Mouse (Mus musculus): ENCODE measurements around the gene Ppp1r21. TPM values are rescaled to one million over a fixed set of nuclear protein-coding genes. Genes with fewer than 3 reads are reported as not detected.
A peak's percentile ranks its signal among the peaks of the same experiment; 100 is the strongest.

The Ppp1r21 gene
- total and polyA plus RNA-seq, 3 experiments, result 21.5 to 30.4 (median 27.7) TPM

DNA sequence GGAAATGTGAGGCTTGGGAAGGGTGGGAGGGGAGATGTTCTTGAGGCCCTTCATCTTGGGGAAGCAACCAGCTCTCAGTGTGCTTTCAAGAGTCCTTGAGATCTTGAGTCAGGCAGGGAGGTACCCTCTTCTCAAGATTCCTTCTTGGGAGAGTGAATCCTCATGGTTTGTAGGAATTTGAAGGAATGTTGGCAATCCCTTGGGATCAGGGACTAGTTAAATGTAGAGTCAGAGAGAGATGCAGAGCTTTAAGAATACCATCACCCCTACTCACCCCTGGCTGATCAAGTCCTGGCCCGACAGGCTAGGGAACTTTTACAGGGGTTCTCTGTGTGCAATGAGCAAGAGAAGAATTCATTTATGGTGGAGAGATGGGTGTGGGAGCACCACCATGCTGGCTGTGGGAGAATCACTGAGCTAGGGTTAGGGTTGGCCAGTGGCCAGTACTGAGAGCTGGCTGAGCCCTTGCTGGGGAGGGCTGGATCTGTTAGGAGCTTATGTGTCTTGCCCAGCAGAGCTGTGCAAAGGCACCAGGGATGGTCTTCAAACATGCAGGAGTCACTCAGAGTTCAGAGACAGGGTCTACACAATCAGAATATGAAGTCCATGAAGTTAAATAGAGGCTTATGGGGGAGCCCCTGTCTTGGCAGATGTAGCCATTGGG is 85.7 kb downstream of the Ppp1r21 start:
- Histone ChIP-seq H3K79me2 (replicated peaks; ENCODE audit: control insufficient read depth, extremely low read depth, insufficient read depth, poor library complexity, severe bottlenecking) (no peaks in the 10 kb centered on the region), H3K27me3 (replicated peaks) (no peaks in the 10 kb centered on the region), H3K4me3 (replicated peaks in 1 of 3; ENCODE audit: low read depth in 2 of 3, low read length in 2 of 3, poor library complexity in 1 of 3) (no peak overlapping the region), H3K9ac (ENCODE audit: insufficient read depth, low read depth) (no peak overlapping the region), H3K4me2 (ENCODE audit: insufficient read depth, low read depth, poor library complexity, severe bottlenecking) (no peak overlapping the region), H3K9me3 (replicated peaks; ENCODE audit: low read length) (no peaks in the 10 kb centered on the region), H3K36me3 (replicated peaks in 1 of 2; ENCODE audit: control insufficient read depth in 1 of 2, insufficient read depth in 1 of 2, low read length in 1 of 2) (peaks cover 0 to 3% of the 10 kb centered on the region in 2 experiments), H3K27ac (ENCODE audit: insufficient read depth, low read depth) (no peak overlapping the region), H3K4me1 (ENCODE audit: control insufficient read depth in 1 of 2, insufficient read depth in 2 of 2) (peaks cover 5 to 40% of the 10 kb centered on the region in 2 experiments)
- DNase-seq (ENCODE audit: extremely low read depth), result no peak
- dilution Hi-C loops (cut with MboI; ENCODE audit: extremely low pct_ligation_motif_present, extremely low pct_unique_long_range_greater_than_20kb, low sequenced_read_pairs) (no loop called here), in situ Hi-C loops (cut with MboI; ENCODE audit: low pct_ligation_motif_present, low pct_unique_long_range_greater_than_20kb, low sequenced_read_pairs) (no loop called here)
- no peak for TF ChIP-seq ZMIZ1 (IDR thresholded peaks at IDR 0.05; ENCODE audit: low read depth, low read length)
- no peak for TF ChIP-seq MYC (IDR thresholded peaks at IDR 0.05; ENCODE audit: low read depth, low read length)
- no peak for TF ChIP-seq ZNF384 (IDR thresholded peaks at IDR 0.05; ENCODE audit: low read depth, low read length)
- TF ChIP-seq ZKSCAN1 (IDR thresholded peaks at IDR 0.05; ENCODE audit: borderline replicate concordance, low read depth, low read length), result no peak
- no peak for TF ChIP-seq POLR2A (IDR thresholded peaks at IDR 0.05; ENCODE audit: low read depth, low read length)
- no peak for TF ChIP-seq ETS1 (conservative IDR thresholded peaks at IDR 0.05; ENCODE audit: low read depth, low read length)
- no peak for TF ChIP-seq RAD21 (IDR thresholded peaks at IDR 0.05; ENCODE audit: low read depth, low read length)
- TF ChIP-seq EP300 (IDR thresholded peaks at IDR 0.05; ENCODE audit: low read length), result no peak
- no peak for TF ChIP-seq CHD2 (IDR thresholded peaks at IDR 0.05; ENCODE audit: low read length)
- no peak for TF ChIP-seq NRF1 (IDR thresholded peaks at IDR 0.05; ENCODE audit: low read depth, low read length)
- no peak for TF ChIP-seq MAFK (IDR thresholded peaks at IDR 0.05; ENCODE audit: insufficient replicate concordance, low read length)
- TF ChIP-seq KAT2A (IDR thresholded peaks at IDR 0.05; ENCODE audit: insufficient replicate concordance, low read length), result no peak
- no peak for TF ChIP-seq SIN3A (IDR thresholded peaks at IDR 0.05; ENCODE audit: low read length)
- TF ChIP-seq NELFE (IDR thresholded peaks at IDR 0.05; ENCODE audit: low read depth, low read length), result no peak
- no peak for TF ChIP-seq BHLHE40 (IDR thresholded peaks at IDR 0.05; ENCODE audit: low read depth, low read length)

GRCm38 (mm10) chr17:88620935-88621334 is 91.0 kb downstream of the Ppp1r21 start:
- no peak overlapping the region for H3K4me3 ChIP-seq (replicated peaks in 1 of 3; ENCODE audit: low read depth in 2 of 3, low read length in 2 of 3, poor library complexity in 1 of 3)
- no peaks in the 10 kb centered on the region for H3K79me2 ChIP-seq (replicated peaks; ENCODE audit: control insufficient read depth, extremely low read depth, insufficient read depth, poor library complexity, severe bottlenecking)
- no peak overlapping the region for H3K4me2 ChIP-seq (ENCODE audit: insufficient read depth, low read depth, poor library complexity, severe bottlenecking)
- H3K36me3 ChIP-seq (replicated peaks in 1 of 2; ENCODE audit: control insufficient read depth in 1 of 2, insufficient read depth in 1 of 2, low read length in 1 of 2), result peaks cover 0 to 7% of the 10 kb centered on the region in 2 experiments
- peaks cover 7 to 39% of the 10 kb centered on the region in 2 experiments; a peak in 3 of 4 replicates for H3K4me1 ChIP-seq (ENCODE audit: control insufficient read depth in 1 of 2, insufficient read depth in 2 of 2)
- peak; percentile 19; the same call in 1 of the 2 replicates for TF ChIP-seq CHD2 (IDR thresholded peaks at IDR 0.05; ENCODE audit: low read length)
- no peak for TF ChIP-seq ZNF384 (IDR thresholded peaks at IDR 0.05; ENCODE audit: low read depth, low read length)
- 0 out of 2 replicates have a peak, but pooled peaks have one; percentile 27 for TF ChIP-seq MAFK (IDR thresholded peaks at IDR 0.05; ENCODE audit: insufficient replicate concordance, low read length)
- TF ChIP-seq UBTF (IDR thresholded peaks at IDR 0.05; ENCODE audit: low read depth, low read length), result no peak
- TF ChIP-seq SIN3A (IDR thresholded peaks at IDR 0.05; ENCODE audit: low read length), result 0 out of 2 replicates have a peak, but pooled peaks have one; percentile 37
- peak; percentile 31; the same call in 1 of the 2 replicates for TF ChIP-seq MEF2A (IDR thresholded peaks at IDR 0.05; ENCODE audit: borderline replicate concordance, low read depth, low read length)
- peak; percentile 45; the same call in 1 of the 2 replicates for TF ChIP-seq TCF12 (IDR thresholded peaks at IDR 0.05; ENCODE audit: low read depth, low read length)
- peak; percentile 40; the same call in 1 of the 2 replicates for TF ChIP-seq EP300 (IDR thresholded peaks at IDR 0.05; ENCODE audit: low read length)
- peak; percentile 38; the same call in 1 of the 2 replicates for TF ChIP-seq ETS1 (conservative IDR thresholded peaks at IDR 0.05; ENCODE audit: low read depth, low read length)
- in situ Hi-C loops (cut with MboI; ENCODE audit: low pct_ligation_motif_present, low pct_unique_long_range_greater_than_20kb, low sequenced_read_pairs) (no loop called here), dilution Hi-C loops (cut with MboI; ENCODE audit: extremely low pct_ligation_motif_present, extremely low pct_unique_long_range_greater_than_20kb, low sequenced_read_pairs) (no loop called here)
- H3K27me3 ChIP-seq (replicated peaks), result no peaks in the 10 kb centered on the region
- H3K9me3 ChIP-seq (replicated peaks; ENCODE audit: low read length), result no peaks in the 10 kb centered on the region
- H3K9ac ChIP-seq (ENCODE audit: insufficient read depth, low read depth), result no peak overlapping the region
- no peak overlapping the region for H3K27ac ChIP-seq (ENCODE audit: insufficient read depth, low read depth)
- DNase-seq (ENCODE audit: extremely low read depth), result peak; percentile 76

Data from CH12.LX (cell line).